1 mouse cellular context compared by ENCODE assay signal in genomic region chr11:84127977-84128376, GRCm38 (mm10).
TF ChIP-seq lines count a peak whose summit lies in the region.

No protein-coding gene starts in this region.

TF ChIP-seq in CH12.LX, 34 proteins besides CTCF, POLR2A, EP300 and RAD21:
- TF ChIP-seq MYC (IDR thresholded peaks at IDR 0.05; ENCODE audit: low read depth, low read length) (peak; percentile 63), ETS1 (conservative IDR thresholded peaks at IDR 0.05; ENCODE audit: low read depth, low read length) (no peak)
